Mouse (Mus musculus) myocyte (in vitro differentiated cells): ENCODE measurements around the gene Ptcd2. TPM values are rescaled to one million over a fixed set of nuclear protein-coding genes. Genes with fewer than 3 reads are reported as not detected.

ENCODE experiments used
- H3K27me3 ChIP-seq: one replicate; pipeline ENCODE4 v1.6.1; 2011; ENCODE audit not compliant: control insufficient read depth, insufficient read depth, insufficient read length
- H3K36me3 ChIP-seq: one replicate; pipeline ENCODE4 v1.6.1; 2011; ENCODE audit not compliant: control insufficient read depth, insufficient read depth
- H3K4me2 ChIP-seq: one replicate; pipeline ENCODE4 v1.6.1; 2011; ENCODE audit warnings: low read depth, control low read depth
- H3K4me3 ChIP-seq: one replicate; pipeline ENCODE4 v1.5.1; 2011; ENCODE audit warnings: mild to moderate bottlenecking, control low read depth, moderate library complexity
- H3K79me2 ChIP-seq: one replicate; pipeline ENCODE4 v1.6.1; 2011; ENCODE audit not compliant: control insufficient read depth, insufficient read depth
- H3ac ChIP-seq: one replicate; pipeline ENCODE4 v1.6.1; 2011; ENCODE audit not compliant: control insufficient read depth, insufficient read length
- CEBPB ChIP-seq: IDR thresholded peaks from 2 replicates; pipeline ENCODE4 v1.6.1; 2011; ENCODE audit warnings: mild to moderate bottlenecking, moderate library complexity; ENCODE audit not compliant: poor library complexity, insufficient read depth, severe bottlenecking
- E2F4 ChIP-seq: IDR thresholded peaks from one replicate; pipeline ENCODE4 v1.6.1; 2011; ENCODE audit warnings: mild to moderate bottlenecking, control low read depth, moderate library complexity; ENCODE audit not compliant: insufficient read depth
- MAX ChIP-seq: IDR thresholded peaks from one replicate; pipeline ENCODE4 v1.6.1; 2011; ENCODE audit warnings: low read depth, mild to moderate bottlenecking, control low read depth
- MYOD1 ChIP-seq, 3 experiments: IDR thresholded peaks; one replicate each; pipeline ENCODE4 v1.6.1; 2011; ENCODE audit warnings: control low read depth in 2 of 3, low read depth in 2 of 3, mild to moderate bottlenecking in 2 of 3, moderate library complexity in 1 of 3; ENCODE audit not compliant: insufficient read length in 2 of 3, control insufficient read depth in 1 of 3
- MYOG ChIP-seq, 3 experiments: IDR thresholded peaks; one replicate each; pipeline ENCODE4 v1.6.1; 2011; ENCODE audit warnings: control low read depth in 2 of 3, low read depth in 2 of 3, mild to moderate bottlenecking in 2 of 3; ENCODE audit not compliant: insufficient read length in 2 of 3, control insufficient read depth in 1 of 3, insufficient read depth in 1 of 3
- POLR2A ChIP-seq: IDR thresholded peaks from one replicate; pipeline ENCODE4 v1.6.1; 2011; ENCODE audit warnings: low read depth, mild to moderate bottlenecking, control low read depth, moderate library complexity; ENCODE audit not compliant: insufficient read length
- POLR2AphosphoS2 ChIP-seq: IDR thresholded peaks from one replicate; pipeline ENCODE4 v1.6.1; 2011; ENCODE audit warnings: low read depth, control low read depth; ENCODE audit not compliant: insufficient read length
- REST ChIP-seq: IDR thresholded peaks from one replicate; pipeline ENCODE4 v1.6.1; 2011; ENCODE audit warnings: mild to moderate bottlenecking, control low read depth, moderate library complexity; ENCODE audit not compliant: insufficient read depth, insufficient read length
- SRF ChIP-seq: IDR thresholded peaks from one replicate; pipeline ENCODE4 v1.6.1; 2011; ENCODE audit warnings: low read depth; ENCODE audit not compliant: control insufficient read depth, insufficient read length
- TCF12 ChIP-seq: IDR thresholded peaks from one replicate; pipeline ENCODE4 v1.6.1; 2011; ENCODE audit warnings: mild to moderate bottlenecking, control low read depth; ENCODE audit not compliant: poor library complexity, insufficient read depth, severe bottlenecking
- TCF3 ChIP-seq: IDR thresholded peaks from one replicate; pipeline ENCODE4 v1.6.1; 2011; ENCODE audit warnings: low read depth, control low read depth; ENCODE audit not compliant: insufficient read length
- USF1 ChIP-seq: IDR thresholded peaks from one replicate; pipeline ENCODE4 v1.6.1; 2011; ENCODE audit warnings: low read depth, mild to moderate bottlenecking, control low read depth, moderate library complexity
- polyA plus RNA-seq: library from polyadenylated mRNA; unstranded; fragments of >200 nt; fragmentation: generic; extraction: Trizol; gene quantifications from one replicate; pipeline ENCODE4 v1.2.1, GENCODE M21; 2012; ENCODE audit warnings: missing spikeins

Gene Ptcd2
- polyA plus RNA-seq, 1 experiment = 25.1 TPM

- Histone ChIP-seq H3K79me2 (no peaks in the 10 kb centered on the region), H3K4me3 (no peak overlapping the region), H3K4me2 (no peak overlapping the region), H3ac (no peak overlapping the region), H3K27me3 (no peaks in the 10 kb centered on the region), H3K36me3 (peaks cover 24% of the 10 kb centered on the region)
- TF ChIP-seq SRF (no peak), USF1 (no peak), MYOD1 (IDR thresholded peaks at IDR 0.05; ENCODE audit: control insufficient read depth in 1 of 3, insufficient read length in 2 of 3, low read depth in 2 of 3) (no peak), TCF3 (no peak), MAX (no peak), TCF12 (no peak), E2F4 (no peak), REST (no peak), CEBPB (no peak), POLR2AphosphoS2 (no peak), MYOG (IDR thresholded peaks at IDR 0.05; ENCODE audit: control insufficient read depth in 1 of 3, insufficient read depth in 1 of 3, insufficient read length in 2 of 3, low read depth in 2 of 3) (no peak), POLR2A (no peak)
Observed at GRCm38 (mm10) chr13:99320453-99320852, 24.1 kb downstream of the Ptcd2 start.

- no peak overlapping the region for H3ac ChIP-seq
- no peaks in the 10 kb centered on the region for H3K79me2 ChIP-seq
- no peak overlapping the region for H3K4me2 ChIP-seq
- TF ChIP-seq TCF3 = no peak
- no peak for TF ChIP-seq E2F4
- no peak for TF ChIP-seq REST
- TF ChIP-seq POLR2A = no peak
- TF ChIP-seq MYOG (IDR thresholded peaks at IDR 0.05; ENCODE audit: control insufficient read depth in 1 of 3, insufficient read depth in 1 of 3, insufficient read length in 2 of 3, low read depth in 2 of 3) = no peak
- TF ChIP-seq CEBPB = no peak
- no peak for TF ChIP-seq SRF
- no peak for TF ChIP-seq POLR2AphosphoS2
- no peak for TF ChIP-seq TCF12
- H3K4me3 ChIP-seq = no peak overlapping the region
- H3K36me3 ChIP-seq = peaks cover 11% of the 10 kb centered on the region
- no peaks in the 10 kb centered on the region for H3K27me3 ChIP-seq
Observed at GRCm38 (mm10) chr13:99317058-99317457, 27.4 kb downstream of the Ptcd2 start.

- TF ChIP-seq MYOG (IDR thresholded peaks at IDR 0.05; ENCODE audit: control insufficient read depth in 1 of 3, insufficient read depth in 1 of 3, insufficient read length in 2 of 3, low read depth in 2 of 3) (no peak), TCF3 (no peak), USF1 (no peak), E2F4 (no peak), SRF (no peak), TCF12 (no peak), REST (no peak), CEBPB (no peak), POLR2A (no peak), MYOD1 (IDR thresholded peaks at IDR 0.05; ENCODE audit: control insufficient read depth in 1 of 3, insufficient read length in 2 of 3, low read depth in 2 of 3) (no peak)
- H3ac ChIP-seq = no peak overlapping the region
- no peaks in the 10 kb centered on the region for H3K79me2 ChIP-seq
- H3K4me3 ChIP-seq = no peak overlapping the region
- no peak overlapping the region for H3K4me2 ChIP-seq
- no peaks in the 10 kb centered on the region for H3K27me3 ChIP-seq
- H3K36me3 ChIP-seq = peaks cover 5% of the 10 kb centered on the region
Observed at GRCm38 (mm10) chr13:99316366-99316765, 28.1 kb downstream of the Ptcd2 start.

- TF ChIP-seq CEBPB = no peak
- no peak for TF ChIP-seq POLR2A
- no peak for TF ChIP-seq MYOD1 (IDR thresholded peaks at IDR 0.05; ENCODE audit: control insufficient read depth in 1 of 3, insufficient read length in 2 of 3, low read depth in 2 of 3)
- no peak for TF ChIP-seq POLR2AphosphoS2
- TF ChIP-seq MAX = no peak
- TF ChIP-seq REST = no peak
- TF ChIP-seq SRF = no peak
- no peak for TF ChIP-seq TCF12
- no peak for TF ChIP-seq MYOG (IDR thresholded peaks at IDR 0.05; ENCODE audit: control insufficient read depth in 1 of 3, insufficient read depth in 1 of 3, insufficient read length in 2 of 3, low read depth in 2 of 3)
- TF ChIP-seq USF1 = no peak
- TF ChIP-seq TCF3 = no peak
- no peak for TF ChIP-seq E2F4
- no peak overlapping the region for H3K4me2 ChIP-seq
- H3ac ChIP-seq = no peak overlapping the region
- H3K79me2 ChIP-seq = no peaks in the 10 kb centered on the region
- no peak overlapping the region for H3K4me3 ChIP-seq
- H3K36me3 ChIP-seq = no peaks in the 10 kb centered on the region
- no peaks in the 10 kb centered on the region for H3K27me3 ChIP-seq
Observed at GRCm38 (mm10) chr13:99314657-99315181, 29.8 kb downstream of the Ptcd2 start.

- Histone ChIP-seq H3K79me2 (no peaks in the 10 kb centered on the region), H3K36me3 (no peaks in the 10 kb centered on the region), H3K4me3 (no peak overlapping the region), H3ac (no peak overlapping the region), H3K4me2 (no peak overlapping the region), H3K27me3 (no peaks in the 10 kb centered on the region)
- TF ChIP-seq POLR2AphosphoS2 (no peak), USF1 (no peak), CEBPB (no peak), POLR2A (no peak), TCF12 (no peak), MYOG (IDR thresholded peaks at IDR 0.05; ENCODE audit: control insufficient read depth in 1 of 3, insufficient read depth in 1 of 3, insufficient read length in 2 of 3, low read depth in 2 of 3) (no peak), REST (no peak), MYOD1 (IDR thresholded peaks at IDR 0.05; ENCODE audit: control insufficient read depth in 1 of 3, insufficient read length in 2 of 3, low read depth in 2 of 3) (no peak), MAX (no peak)
Observed at GRCm38 (mm10) chr13:99314098-99314497, 30.4 kb downstream of the Ptcd2 start.
